Mouse (Mus musculus) ovary, adult 18-20 months (tissue): ENCODE measurements around the gene Trove2.
"Not testable (repeated sequence)": the region's sequence is repeated elsewhere in the genome, so short reads cannot be mapped to it uniquely, and the experiment has no call there.

Experiments
- DNase-seq: peaks from one replicate; pipeline ENCODE4 v3.0.0; 2022; ENCODE audit warnings: low spot score, mixed read lengths

Gene Trove2

GRCm38 (mm10) chr1:143739361-143740350, 37.2 kb downstream of the Trove2 start:
- DNase-seq, result peak; percentile 78

- no peak for DNase-seq
Measured at GRCm38 (mm10) chr1:143738811-143739210, 38.1 kb downstream of the Trove2 start.

- no peak for DNase-seq
Measured at GRCm38 (mm10) chr1:143733914-143734410, 42.9 kb downstream of the Trove2 start.

- DNase-seq, result no peak
Measured at GRCm38 (mm10) chr1:143731691-143732090, 45.2 kb downstream of the Trove2 start.

GRCm38 (mm10) chr1:143730899-143731298, 46.0 kb downstream of the Trove2 start:
- DNase-seq, result no peak

- peak; percentile 43 for DNase-seq
Measured at GRCm38 (mm10) chr1:143727701-143728445, 49.0 kb downstream of the Trove2 start.

- DNase-seq, result no peak
Measured at GRCm38 (mm10) chr1:143724456-143725064, 52.3 kb downstream of the Trove2 start.

GRCm38 (mm10) chr1:143716038-143716437, 60.8 kb downstream of the Trove2 start, which contains the start of gene Glrx2:
Gene Glrx2 (plus strand): TSS chr1:143716338.
- DNase-seq, result not testable (repeated sequence)

- no peak for DNase-seq
Measured at GRCm38 (mm10) chr1:143710627-143710976, 66.3 kb downstream of the Trove2 start.

- DNase-seq, result no peak
Measured at GRCm38 (mm10) chr1:143709966-143710626, 66.8 kb downstream of the Trove2 start.

- no peak for DNase-seq
Measured at GRCm38 (mm10) chr1:143708361-143708760, 68.5 kb downstream of the Trove2 start.

- no peak for DNase-seq
Measured at GRCm38 (mm10) chr1:143707006-143707405, 69.9 kb downstream of the Trove2 start.

GRCm38 (mm10) chr1:143702741-143703262, 74.1 kb downstream of the Trove2 start, which contains the start of gene Cdc73:
Gene Cdc73 (minus strand): TSS chr1:143702893.
- peak; percentile 85 for DNase-seq

GRCm38 (mm10) chr1:143702141-143702740, 74.6 kb downstream of the Trove2 start:
- DNase-seq, result no peak

- no peak for DNase-seq
Measured at GRCm38 (mm10) chr1:143701736-143702135, 75.1 kb downstream of the Trove2 start.
